Mouse (Mus musculus) intestine, embryonic 14.5 days (tissue): ENCODE data around the gene Slc2a1. TPM values are rescaled to one million over a fixed set of nuclear protein-coding genes. Genes with fewer than 3 reads are reported as not detected.

ENCODE experiments used
- ATAC-seq: fragments of 200-750 bp; cut with Nextera tagmentation; replicated peaks from 2 replicates; pipeline ENCODE4 v1.8.0; 2017; ENCODE audit warnings: low read depth, moderate number of reproducible peaks, moderate TSS enrichment, moderate library complexity; ENCODE audit not compliant: low FRiP score, low TSS enrichment
- DNase-seq: peaks from one replicate; pipeline ENCODE4 v3.0.0-alpha.2; 2018; ENCODE audit warnings: low spot score
- H3K27ac ChIP-seq: fragments of 300-500 bp; sonication (generic); 2 replicates; pipeline ENCODE4 v1.5.1; 2014; ENCODE audit warnings: low read depth, mild to moderate bottlenecking, control low read depth
- H3K27me3 ChIP-seq: fragments of 300-500 bp; sonication (generic); replicated peaks from 2 replicates; pipeline ENCODE4 v1.6.1; 2014; ENCODE audit warnings: low read length, control low read depth; ENCODE audit not compliant: control insufficient read depth, insufficient read depth
- H3K36me3 ChIP-seq: fragments of 300-500 bp; sonication (generic); 2 replicates; pipeline ENCODE4 v1.6.1; 2014; ENCODE audit warnings: low read length, control low read depth; ENCODE audit not compliant: control insufficient read depth, insufficient read depth
- H3K4me1 ChIP-seq: fragments of 300-500 bp; sonication (generic); replicated peaks from 2 replicates; pipeline ENCODE4 v1.6.1; 2014; ENCODE audit warnings: low read length, control low read depth, mixed read lengths; ENCODE audit not compliant: control insufficient read depth, insufficient read depth
- H3K4me2 ChIP-seq: fragments of 300-500 bp; sonication (generic); 2 replicates; pipeline ENCODE4 v1.6.1; 2014; ENCODE audit warnings: low read length
- H3K4me3 ChIP-seq: fragments of 300-500 bp; sonication (generic); 2 replicates; pipeline ENCODE4 v1.5.1; 2014; ENCODE audit warnings: low read depth, low read length, control low read depth, mixed read lengths
- H3K9ac ChIP-seq: fragments of 300-500 bp; sonication (generic); 2 replicates; pipeline ENCODE4 v1.6.1; 2014; ENCODE audit warnings: mild to moderate bottlenecking, low read length
- H3K9me3 ChIP-seq: fragments of 300-500 bp; sonication (generic); 2 replicates; pipeline ENCODE4 v1.6.1; 2016; ENCODE audit warnings: low read length, control low read depth; ENCODE audit not compliant: control insufficient read depth
- WGBS: fragments of 180-500 bp; shearing (Covaris S2); extraction: QIAGEN DNeasy Blood & Tissue Kit; methylation state at CpG from one replicate; pipeline ENCODE4 v1.1.7; 2014; 5-methylcytosine and 5-hydroxymethylcytosine counted together
- polyA plus RNA-seq: library from polyadenylated mRNA; unstranded; fragments of >200 nt; fragmentation: Nextera tagmentation; extraction: Ambion mirVana; gene quantifications from 2 replicates; pipeline ENCODE4 v1.2.1, GENCODE M21; 2014

Gene Slc2a1
- polyA plus RNA-seq, 1 experiment from 2014 or later: 132 TPM

DNA sequence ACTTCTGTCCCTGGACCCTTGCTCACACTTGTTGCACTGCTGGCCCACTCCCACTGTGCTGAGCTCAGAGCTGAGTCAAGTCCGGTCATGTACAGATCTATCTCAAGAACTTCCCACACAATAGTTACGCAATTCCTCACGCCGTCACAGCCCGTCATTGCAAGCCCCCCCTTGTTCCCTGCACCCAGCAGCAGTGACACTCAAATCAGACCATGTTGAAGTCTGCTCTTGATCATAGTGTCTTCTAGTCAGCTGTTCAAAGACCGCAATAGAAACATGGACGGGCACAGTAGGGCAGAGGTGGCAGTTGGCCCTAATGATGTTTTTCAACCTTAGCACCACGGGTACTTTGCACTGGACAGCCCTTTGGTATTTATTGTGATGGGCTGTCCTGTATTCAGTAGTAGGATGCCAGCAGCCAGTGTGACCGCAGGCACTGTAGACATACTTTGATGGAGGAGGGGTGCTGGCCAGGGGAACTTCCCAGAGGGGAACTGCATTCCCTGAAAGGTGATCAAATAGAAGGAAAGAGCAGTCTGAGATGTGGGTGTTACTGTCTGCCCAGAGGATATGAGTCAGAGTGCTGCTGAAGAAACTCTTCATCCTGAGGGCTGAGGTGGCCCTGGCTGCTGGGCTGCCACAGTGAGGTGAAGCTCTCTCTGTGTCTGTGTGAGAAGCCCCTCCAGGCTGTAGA, 17.2 kb downstream of the Slc2a1 start:
- Histone ChIP-seq H3K36me3 (peaks cover 78% of the 10 kb centered on the region), H3K27me3 (no peaks in the 10 kb centered on the region), H3K27ac (no peak overlapping the region), H3K4me3 (no peak overlapping the region), H3K4me2 (no peak overlapping the region), H3K9ac (no peak overlapping the region), H3K9me3 (no peaks in the 10 kb centered on the region), H3K4me1 (no peaks in the 10 kb centered on the region; the same call in none of the 2 replicates)
- no peak for ATAC-seq
- DNase-seq: no peak
- 82% methylated on average over 9 of the region's 9 CpGs for WGBS

DNA sequence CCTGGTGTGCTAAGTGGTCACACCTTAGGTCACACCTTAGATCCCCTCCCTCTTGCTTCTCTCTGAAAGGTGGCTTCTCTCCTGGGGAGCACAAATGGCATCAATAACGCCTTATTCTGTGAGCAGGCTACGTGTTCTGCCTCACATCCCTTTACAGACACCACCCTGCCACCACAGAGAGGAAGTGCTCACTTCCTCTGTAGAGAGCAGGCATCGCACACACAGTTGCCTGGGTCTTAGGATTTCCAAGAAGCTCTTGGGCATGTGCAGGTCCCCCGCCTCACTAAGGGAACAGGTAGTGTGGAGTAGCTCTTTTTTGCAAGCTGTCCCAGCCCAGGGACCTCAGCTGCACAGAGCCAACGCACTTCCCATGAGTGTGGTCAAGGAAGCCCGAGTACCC, 18.7 kb downstream of the Slc2a1 start:
- Histone ChIP-seq H3K27ac (no peak overlapping the region), H3K36me3 (peaks cover 77% of the 10 kb centered on the region), H3K9me3 (no peaks in the 10 kb centered on the region), H3K4me1 (no peaks in the 10 kb centered on the region; the same call in 1 of the 2 replicates), H3K27me3 (no peaks in the 10 kb centered on the region), H3K4me2 (no peak overlapping the region), H3K9ac (no peak overlapping the region), H3K4me3 (no peak overlapping the region)
- 69% methylated on average over 6 of the region's 6 CpGs for WGBS
- ATAC-seq: no peak
- DNase-seq: no peak

DNA sequence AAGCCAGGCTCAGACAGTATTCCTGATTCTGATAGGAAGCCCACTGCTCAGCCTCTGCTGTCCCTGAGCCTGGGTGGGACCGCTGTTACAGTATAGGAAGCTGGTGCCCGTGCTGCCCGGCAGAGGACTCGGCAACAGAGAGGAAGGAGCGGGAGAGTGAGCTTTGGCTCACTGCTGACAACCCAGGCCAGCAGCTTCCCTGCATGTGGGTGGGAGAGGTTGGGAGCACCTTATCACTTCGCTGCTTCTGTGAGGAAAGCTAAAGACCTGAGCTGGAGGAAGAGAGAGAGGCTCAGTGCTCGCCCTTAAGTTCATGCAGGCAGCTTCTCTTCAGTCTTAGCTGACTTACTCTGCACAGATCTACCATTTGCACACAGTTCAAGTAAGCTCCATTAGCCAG, 20.0 kb downstream of the Slc2a1 start:
- Histone ChIP-seq H3K9ac (no peak overlapping the region), H3K9me3 (no peaks in the 10 kb centered on the region), H3K27ac (no peak overlapping the region), H3K27me3 (no peaks in the 10 kb centered on the region), H3K4me1 (no peaks in the 10 kb centered on the region; the same call in 1 of the 2 replicates), H3K4me3 (no peak overlapping the region), H3K36me3 (peaks cover 83% of the 10 kb centered on the region), H3K4me2 (no peak overlapping the region)
- DNase-seq (no peak), ATAC-seq (no peak)
- WGBS: 85% methylated on average over 7 of the region's 7 CpGs

DNA sequence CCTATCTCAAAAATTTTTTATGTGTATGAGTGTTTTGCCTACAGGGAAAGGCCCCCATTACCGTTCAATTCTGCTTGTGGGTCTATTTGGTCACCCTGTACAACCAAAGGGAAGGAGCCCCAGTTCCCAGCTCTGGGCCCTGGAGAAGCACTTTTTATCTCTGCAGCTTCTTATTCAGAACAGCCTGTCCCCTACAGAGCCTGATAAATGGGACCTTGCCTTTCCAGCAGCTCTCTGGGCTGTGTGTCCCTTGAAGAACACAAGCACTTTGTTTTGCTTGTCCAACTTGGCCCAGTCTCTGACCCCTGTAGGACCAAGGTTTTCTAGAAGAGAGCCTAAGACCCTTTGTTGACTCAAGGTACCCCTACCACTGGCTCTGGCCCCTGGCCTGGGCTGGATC, 20.6 kb downstream of the Slc2a1 start:
- no peak overlapping the region for H3K4me3 ChIP-seq
- no peak overlapping the region for H3K27ac ChIP-seq
- no peak overlapping the region for H3K9ac ChIP-seq
- 95% methylated on average over 1 of the region's 1 CpGs for WGBS
- H3K9me3 ChIP-seq: no peaks in the 10 kb centered on the region
- peaks cover 84% of the 10 kb centered on the region for H3K36me3 ChIP-seq
- no peaks in the 10 kb centered on the region; the same call in 1 of the 2 replicates for H3K4me1 ChIP-seq
- H3K4me2 ChIP-seq: no peak overlapping the region
- no peaks in the 10 kb centered on the region for H3K27me3 ChIP-seq
- ATAC-seq: no peak
- DNase-seq: no peak

DNA sequence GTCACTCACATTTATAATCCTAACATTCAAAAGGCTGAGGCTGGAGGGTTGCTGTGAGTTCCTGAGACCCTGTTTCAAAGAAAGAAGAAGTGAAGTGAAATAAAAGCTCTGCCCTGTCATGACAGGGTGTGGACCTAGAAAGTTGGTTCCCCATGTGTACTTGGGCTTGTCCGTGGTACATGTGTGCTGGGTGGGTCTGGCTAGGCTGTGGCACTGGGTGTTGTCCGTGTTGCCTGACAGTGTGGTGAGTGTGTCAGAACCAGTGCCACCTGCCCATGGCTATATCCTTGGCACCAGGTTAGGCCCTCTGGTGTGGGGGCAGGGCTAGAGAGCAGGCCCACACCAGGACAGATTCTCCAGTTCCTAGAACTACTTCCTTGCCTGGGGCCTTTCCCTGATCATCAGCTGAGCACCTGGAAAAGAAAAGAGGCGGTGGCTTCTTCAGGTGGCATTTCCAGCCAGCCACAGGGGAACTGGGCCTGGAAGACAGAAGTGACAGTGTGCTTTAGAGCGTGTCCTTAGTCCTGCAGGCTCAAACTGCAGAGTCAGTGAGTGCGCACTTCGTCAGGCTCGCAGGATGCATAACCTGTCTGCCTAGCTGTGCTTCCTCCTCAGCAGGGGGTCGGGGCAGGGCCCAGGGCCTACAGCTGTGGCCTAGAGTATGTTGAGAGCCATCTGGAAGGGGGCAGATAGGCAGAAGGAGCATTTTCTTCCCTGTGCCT, 22.8 kb downstream of the Slc2a1 start:
- no peak for ATAC-seq
- Histone ChIP-seq H3K9me3 (no peaks in the 10 kb centered on the region), H3K4me3 (no peak overlapping the region), H3K27me3 (no peaks in the 10 kb centered on the region), H3K4me2 (no peak overlapping the region), H3K9ac (no peak overlapping the region), H3K4me1 (no peaks in the 10 kb centered on the region), H3K27ac (no peak overlapping the region), H3K36me3 (peaks cover 91% of the 10 kb centered on the region)
- DNase-seq: no peak
- WGBS: 87% methylated on average over 8 of the region's 8 CpGs

DNA sequence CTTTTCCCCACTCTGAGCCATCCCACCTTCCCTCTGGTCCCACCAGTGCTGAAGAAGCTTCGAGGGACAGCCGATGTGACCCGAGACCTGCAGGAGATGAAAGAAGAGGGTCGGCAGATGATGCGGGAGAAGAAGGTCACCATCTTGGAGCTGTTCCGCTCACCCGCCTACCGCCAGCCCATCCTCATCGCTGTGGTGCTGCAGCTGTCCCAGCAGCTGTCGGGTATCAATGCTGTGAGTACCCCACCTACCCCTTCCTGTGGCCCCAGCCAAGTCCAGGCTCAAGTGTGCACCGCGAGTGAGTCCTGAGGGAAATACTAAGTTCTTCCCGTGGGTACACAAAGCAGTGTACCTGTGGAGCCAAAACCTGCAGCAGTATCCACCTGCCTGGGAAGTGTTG, 24.8 kb downstream of the Slc2a1 start:
- no peak for DNase-seq
- no peaks in the 10 kb centered on the region for H3K9me3 ChIP-seq
- whole genome bisulfite sequencing: 92% methylated on average over 13 of the region's 13 CpGs
- peaks cover 88% of the 10 kb centered on the region for H3K36me3 ChIP-seq
- no peaks in the 10 kb centered on the region for H3K4me1 ChIP-seq
- H3K27ac ChIP-seq: no peak overlapping the region
- no peak overlapping the region for H3K4me3 ChIP-seq
- H3K9ac ChIP-seq: no peak overlapping the region
- no peak overlapping the region for H3K4me2 ChIP-seq
- no peaks in the 10 kb centered on the region for H3K27me3 ChIP-seq
- ATAC-seq: no peak

DNA sequence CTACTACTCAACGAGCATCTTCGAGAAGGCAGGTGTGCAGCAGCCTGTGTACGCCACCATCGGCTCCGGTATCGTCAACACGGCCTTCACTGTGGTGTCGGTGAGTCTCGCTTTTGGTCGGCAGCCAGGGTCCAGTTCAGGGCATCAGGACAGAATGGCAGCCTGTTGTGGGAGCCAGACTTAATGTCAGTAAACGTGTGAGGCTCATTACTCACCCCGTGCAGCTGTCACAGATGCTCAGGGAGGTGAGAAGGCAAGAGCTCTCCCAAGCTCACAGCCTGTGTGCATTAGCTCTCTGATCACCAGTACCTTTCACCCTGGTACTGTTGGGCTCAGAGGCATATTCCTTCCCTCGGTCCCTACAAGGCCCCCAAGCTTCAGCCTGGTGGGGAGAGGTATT, 25.3 kb downstream of the Slc2a1 start:
- Histone ChIP-seq H3K4me1 (no peaks in the 10 kb centered on the region), H3K4me2 (no peak overlapping the region), H3K9me3 (no peaks in the 10 kb centered on the region), H3K4me3 (no peak overlapping the region), H3K27me3 (no peaks in the 10 kb centered on the region), H3K27ac (no peak overlapping the region), H3K9ac (no peak overlapping the region), H3K36me3 (peaks cover 82% of the 10 kb centered on the region)
- DNase-seq (no peak), ATAC-seq (no peak)
- WGBS: 92% methylated on average over 13 of the region's 13 CpGs

DNA sequence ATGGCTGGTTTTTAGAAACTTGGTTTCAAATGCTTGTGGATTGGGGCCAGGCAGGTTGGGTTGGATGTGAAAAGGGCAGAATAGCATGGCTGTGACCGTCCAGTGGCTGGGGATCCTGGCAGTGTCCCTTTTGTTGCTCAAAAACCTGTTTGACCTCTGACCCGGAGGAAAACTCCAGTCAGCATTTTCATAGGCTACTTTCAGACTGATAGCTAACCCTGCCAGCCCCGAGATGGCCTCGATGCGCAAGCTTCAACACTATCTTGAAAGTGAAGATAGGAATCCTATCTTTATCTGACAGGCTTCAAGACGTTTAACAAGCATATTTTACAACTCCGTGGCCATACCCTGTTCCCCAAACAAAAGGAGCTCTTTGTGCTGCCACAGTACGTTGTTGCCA, 28.8 kb downstream of the Slc2a1 start:
- H3K9ac ChIP-seq: no peak overlapping the region
- no peaks in the 10 kb centered on the region for H3K4me1 ChIP-seq
- no peak overlapping the region for H3K27ac ChIP-seq
- no peaks in the 10 kb centered on the region for H3K27me3 ChIP-seq
- ATAC-seq (no peak), DNase-seq (no peak)
- no peaks in the 10 kb centered on the region for H3K9me3 ChIP-seq
- no peak overlapping the region for H3K4me2 ChIP-seq
- no peak overlapping the region for H3K4me3 ChIP-seq
- 67% methylated on average over 8 of the region's 8 CpGs for WGBS
- H3K36me3 ChIP-seq: peaks cover 53% of the 10 kb centered on the region
